Mouse (Mus musculus) ES-E14 (cell line): ENCODE data around the gene Tulp1. TPM values are rescaled to one million over a fixed set of nuclear protein-coding genes. Genes with fewer than 3 reads are reported as not detected.
A peak's percentile ranks its signal among the peaks of the same experiment; 100 is the strongest.

ENCODE experiments used
- DNase-seq: peaks from one replicate; pipeline ENCODE4 v3.0.0-alpha.2; 2013; ENCODE audit warnings: low read depth, low spot score
- H3K27ac ChIP-seq: 2 replicates; pipeline ENCODE4 v1.5.1; 2012; ENCODE audit warnings: low read depth, mild to moderate bottlenecking, low read length, moderate library complexity, mixed read lengths; ENCODE audit not compliant: poor library complexity, insufficient read depth, severe bottlenecking
- H3K36me3 ChIP-seq: 2 replicates; pipeline ENCODE4 v1.6.1; 2012; ENCODE audit warnings: mild to moderate bottlenecking, low read length, moderate library complexity, mixed read lengths; ENCODE audit not compliant: control insufficient read depth, poor library complexity, insufficient read depth, severe bottlenecking
- H3K4me1 ChIP-seq, 2 experiments: fragments of 150-350 bp in 1 of 2; sonication (generic) in 1 of 2; 2 replicates each; pipeline ENCODE4 v1.6.1; 2012; ENCODE audit warnings: low read length in 2 of 2, mild to moderate bottlenecking in 1 of 2, mixed read lengths in 1 of 2; ENCODE audit not compliant: control insufficient read depth in 2 of 2, insufficient read depth in 2 of 2, poor library complexity in 1 of 2
- H3K4me3 ChIP-seq, 2 experiments: fragments of 150-350 bp in 1 of 2; sonication (generic) in 1 of 2; 2 replicates each; pipeline ENCODE4 v1.5.1; 2012; ENCODE audit warnings: low read length in 2 of 2, low read depth in 1 of 2, mild to moderate bottlenecking in 1 of 2, mixed read lengths in 1 of 2; ENCODE audit not compliant: insufficient read depth in 1 of 2, poor library complexity in 1 of 2, severe bottlenecking in 1 of 2
- H3K9ac ChIP-seq: 2 replicates; pipeline ENCODE4 v1.6.1; 2012; ENCODE audit warnings: low read depth, mild to moderate bottlenecking, low read length, mixed read lengths; ENCODE audit not compliant: poor library complexity, insufficient read depth, severe bottlenecking
- H3K9me3 ChIP-seq: fragments of 150-350 bp; sonication (generic); 2 replicates; pipeline ENCODE4 v1.6.1; 2012; ENCODE audit warnings: low read depth, mild to moderate bottlenecking, low read length; ENCODE audit not compliant: control insufficient read depth, insufficient read depth
- CHD2 ChIP-seq: IDR thresholded peaks from 2 replicates; pipeline ENCODE4 v1.6.1; 2014; ENCODE audit warnings: mild to moderate bottlenecking, low read depth, low read length, inconsistent platforms
- HCFC1 ChIP-seq: IDR thresholded peaks from 2 replicates; pipeline ENCODE4 v1.6.1; 2012; ENCODE audit warnings: low read length, inconsistent platforms, borderline replicate concordance; ENCODE audit not compliant: insufficient read depth
- MAFK ChIP-seq: IDR thresholded peaks from 2 replicates; pipeline ENCODE4 v1.6.1; 2014; ENCODE audit warnings: mild to moderate bottlenecking, low read depth, low read length, inconsistent platforms; ENCODE audit not compliant: insufficient read depth
- ZC3H11A ChIP-seq: IDR thresholded peaks from 2 replicates; pipeline ENCODE4 v1.6.1; 2012; ENCODE audit warnings: low read depth, mild to moderate bottlenecking, inconsistent platforms, low read length, borderline replicate concordance
- ZNF384 ChIP-seq: IDR thresholded peaks from 2 replicates; pipeline ENCODE4 v1.6.1; 2012; ENCODE audit warnings: low read depth, low read length, inconsistent platforms
- in situ Hi-C, 2 experiments: fragments of 600-800 bp; cut with MboI; formaldehyde crosslinking; loops; one replicate each; pipeline ENCODE4 v1.15.1; 2025; ENCODE audit warnings: low sequenced_read_pairs in 2 of 2, inconsistent platforms in 1 of 2; ENCODE audit not compliant: unreplicated experiment in 2 of 2
- total RNA-seq: library from RNA; depleted of rRNA; stranded (reverse); fragments of 300-350 nt; gene quantifications from 2 replicates; pipeline ENCODE4 v1.2.3, GENCODE M21; 2012

Gene Tulp1
- total RNA-seq, 1 experiment = 3.7 TPM

DNA sequence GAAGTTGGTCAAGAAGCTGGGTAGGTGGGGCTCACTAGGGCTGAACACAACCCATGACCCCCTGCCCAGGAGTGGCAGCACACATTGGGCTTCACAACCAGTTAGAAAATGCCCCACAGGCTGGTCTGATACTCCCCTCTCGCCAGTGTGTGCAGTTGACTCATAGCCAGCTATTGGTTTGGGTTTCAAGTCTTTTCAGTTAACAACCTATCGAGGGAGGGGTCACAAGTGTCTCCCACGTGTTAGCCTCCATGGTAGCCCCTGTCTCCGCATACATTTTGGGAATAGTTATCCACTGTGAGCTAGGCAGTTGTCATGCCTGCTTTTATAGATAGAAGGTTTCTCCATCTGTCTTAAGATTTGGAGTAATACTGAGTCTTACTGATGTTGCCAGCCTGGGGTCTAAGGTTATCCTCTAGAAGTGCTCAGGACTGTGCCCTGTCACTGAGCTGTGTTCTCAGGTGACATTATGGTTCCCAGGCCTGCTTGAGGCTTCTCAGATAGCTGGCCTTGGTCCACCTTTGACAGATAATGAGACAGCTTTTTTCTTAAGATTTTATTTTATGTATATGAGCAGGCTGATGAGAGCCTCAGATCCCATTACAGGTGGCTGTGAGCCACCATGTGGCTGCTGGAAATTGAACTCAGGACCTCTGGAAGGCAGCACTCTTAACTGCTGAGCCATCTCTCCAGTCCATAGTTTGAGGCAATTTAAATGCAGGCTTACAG, 35.4 kb downstream of the Tulp1 start:
- Histone ChIP-seq H3K9me3 (no peaks in the 10 kb centered on the region), H3K9ac (peak overlapping the region; percentile 99), H3K36me3 (peaks cover 38% of the 10 kb centered on the region), H3K27ac (peak overlapping the region; percentile 90), H3K4me1 (peaks cover 0 to 33% of the 10 kb centered on the region in 2 experiments; a peak in 2 of 4 replicates), H3K4me3 (peak overlapping the region; percentile 56 to 95)
- in situ Hi-C loops = no loop called here
- no peak for TF ChIP-seq HCFC1
- no peak for TF ChIP-seq MAFK
- TF ChIP-seq CHD2 = no peak
- TF ChIP-seq ZC3H11A = no peak
- no peak for TF ChIP-seq ZNF384
- DNase-seq = no peak

GRCm38 (mm10) chr17:28328946-28329345, 36.1 kb downstream of the Tulp1 start:
- H3K4me3 ChIP-seq = peak overlapping the region; percentile 56 to 95
- no peak for DNase-seq
- H3K27ac ChIP-seq = peak overlapping the region; percentile 90
- H3K4me1 ChIP-seq = peaks cover 0 to 28% of the 10 kb centered on the region in 2 experiments; a peak in 2 of 4 replicates
- H3K9ac ChIP-seq = peak overlapping the region; percentile 99
- peaks cover 38% of the 10 kb centered on the region for H3K36me3 ChIP-seq
- TF ChIP-seq ZNF384 = no peak
- TF ChIP-seq MAFK = no peak
- TF ChIP-seq CHD2 = no peak
- no peak for TF ChIP-seq ZC3H11A
- TF ChIP-seq HCFC1 = no peak
- in situ Hi-C loops = no loop called here
- no peaks in the 10 kb centered on the region for H3K9me3 ChIP-seq

- DNase-seq = peak; percentile 77
- no peaks in the 10 kb centered on the region for H3K9me3 ChIP-seq
- peak within 1 kb of the TSS; percentile 56 to 95 for H3K4me3 ChIP-seq
- peaks cover 41% of the 10 kb centered on the region for H3K36me3 ChIP-seq
- no peak for TF ChIP-seq ZC3H11A
- TF ChIP-seq HCFC1 = peak; percentile 70; the same call in 1 of the 2 replicates
- peak; percentile 99 for TF ChIP-seq CHD2
- TF ChIP-seq MAFK = no peak
- no peak for TF ChIP-seq ZNF384
- peak within 1 kb of the TSS; percentile 99 for H3K9ac ChIP-seq
- peak within 1 kb of the TSS; percentile 90 for H3K27ac ChIP-seq
- H3K4me1 ChIP-seq = peaks cover 0 to 24% of the 10 kb centered on the region in 2 experiments; a peak in 2 of 4 replicates
- in situ Hi-C loops = no loop called here
Measured at GRCm38 (mm10) chr17:28328366-28328928, 36.6 kb downstream of the Tulp1 start, which contains the start of gene Rpl10a. TSS of gene Rpl10a (plus strand) at chr17:28328471.

DNA sequence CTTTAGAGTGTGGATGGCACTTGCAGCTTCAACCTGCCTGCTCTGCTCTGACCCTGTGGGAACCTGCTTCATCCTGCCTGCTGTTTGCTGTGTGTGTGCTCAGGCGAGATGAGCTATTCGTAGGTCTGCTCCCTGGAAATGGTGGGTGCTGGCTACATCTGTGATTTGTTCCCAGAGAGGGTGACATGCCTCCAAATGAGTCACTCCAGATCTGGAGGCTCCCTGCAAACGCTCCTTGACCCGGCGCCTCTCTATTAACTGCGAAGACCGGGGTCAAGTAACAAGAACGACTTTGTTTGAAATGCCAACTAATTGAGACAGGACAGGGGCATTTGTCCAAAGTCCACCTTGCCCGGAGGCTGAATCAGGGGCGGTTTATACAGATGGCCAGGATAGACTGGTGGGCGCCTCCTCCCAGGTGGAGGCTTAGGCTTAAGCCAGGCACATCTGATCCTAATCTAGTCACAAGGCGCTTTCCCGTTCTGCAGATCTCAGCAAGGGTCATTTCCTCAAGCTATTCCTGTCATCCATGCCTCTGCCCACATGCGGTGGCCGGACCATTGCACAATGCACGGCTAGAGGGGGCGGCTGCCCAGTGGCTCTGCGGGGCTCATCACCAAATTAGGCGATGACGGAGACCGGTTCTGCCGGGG, 37.2 kb downstream of the Tulp1 start:
- TF ChIP-seq MAFK (no peak), CHD2 (no peak), HCFC1 (no peak), ZC3H11A (no peak), ZNF384 (no peak)
- H3K9me3 ChIP-seq = no peaks in the 10 kb centered on the region
- in situ Hi-C loops = no loop called here
- peak overlapping the region; percentile 48 to 65 for H3K4me3 ChIP-seq
- H3K4me1 ChIP-seq = peaks cover 0 to 19% of the 10 kb centered on the region in 2 experiments; a peak in 2 of 4 replicates
- peaks cover 39% of the 10 kb centered on the region for H3K36me3 ChIP-seq
- peak overlapping the region; percentile 59 for H3K27ac ChIP-seq
- no peak for DNase-seq
- peak overlapping the region; percentile 84 for H3K9ac ChIP-seq
